ENCODE assay signal across 21 mouse cellular contexts in genomic region chr5:89674066-89674848, GRCm38 (mm10).
A peak's percentile ranks its signal among the peaks of the same experiment; 100 is the strongest.
DNase-seq lines count a peak whose midpoint lies in the region; ATAC-seq and TF ChIP-seq lines count a peak whose summit lies in the region.
"Had no signal": no experiment of that assay in that cellular context is flagged by ENCODE, and none has a peak within 500 bp of the region (broad histone marks: within the 10 kb centered on the region; RNA-seq: fewer than 3 reads in every experiment).

No protein-coding gene starts in this region.

- no peak for DNase-seq in gastrocnemius, adult 2 months
- no peak for DNase-seq in gastrocnemius, postnatal 14 days
- peak; percentile 4 for DNase-seq in left cerebral cortex, postnatal 4 days
- DNase-seq in left cerebral cortex, postnatal 36 days (ENCODE audit: low spot score in 2 of 2), result no peak
- peak; percentile 52 for DNase-seq in testis, postnatal 10 days (ENCODE audit: low spot score)
- DNase-seq in testis, postnatal 14 days (ENCODE audit: low spot score), result no peak
- DNase-seq in ZHBTc4 (ENCODE audit: low read depth, low spot score), result peak; percentile 59
- DNase-seq: adrenal gland, postnatal 36 days; cerebellum, adult 9-10 months; liver, embryonic 13.5 days; right cerebral cortex, postnatal 25 days had no signal

- no peak for ATAC-seq in cerebellum, adult (ENCODE audit: insufficient number of reproducible peaks, low FRiP score, low TSS enrichment)
- ATAC-seq: forebrain, embryonic 15.5 days; intestine, embryonic 16.5 days; lung, postnatal 0 days; midbrain, embryonic 13.5 days had no signal

- intact Hi-C loops in gastrocnemius, adult 2 months (cut with DNase I), result no loop called here
- intact Hi-C loops in gastrocnemius, postnatal 14 days (cut with DNase I; ENCODE audit: low total_unique reads), result loop anchor here (10.0 kb wide), 1 partner anchor 129 kb away; no protein-coding TSS in a partner anchor
- intact Hi-C loops in left cerebral cortex, postnatal 4 days (cut with DNase I), result no loop called here
- intact Hi-C loops in left cerebral cortex, postnatal 36 days (cut with DNase I), result no loop called here

- H3K4me3 ChIP-seq in gastrocnemius, adult 2 months, result no peak overlapping the region
- H3K4me3 ChIP-seq: embryonic facial prominence, embryonic 12.5 days; erythroblast, embryonic 14.5 days; forebrain, embryonic 15.5 days; hindbrain, embryonic 12.5 days; limb, embryonic 12.5 days; liver, embryonic 13.5 days; midbrain, embryonic 13.5 days; neural tube, embryonic 15.5 days had no signal

- no peak overlapping the region for H3K27ac ChIP-seq in gastrocnemius, adult 2 months
- H3K27ac ChIP-seq: embryonic facial prominence, embryonic 12.5 days; forebrain, embryonic 15.5 days; hindbrain, embryonic 12.5 days; limb, embryonic 12.5 days; liver, embryonic 13.5 days; midbrain, embryonic 13.5 days; neural tube, embryonic 15.5 days had no signal

- TF ChIP-seq CTCF in gastrocnemius, adult 2 months (IDR thresholded peaks at IDR 0.05), result peak; percentile 16; the same call in 1 of the 2 replicates

Comparison
In these comparisons a context has a peak if more than half of its experiments do, and no peak if none do; other contexts are left out.
1. DNase-seq: peak in left cerebral cortex, postnatal 4 days (single experiment), testis, postnatal 10 days (single experiment) and ZHBTc4 (single experiment); none in gastrocnemius, adult 2 months (single experiment), gastrocnemius, postnatal 14 days (single experiment), left cerebral cortex, postnatal 36 days (0 of 2) and testis, postnatal 14 days (single experiment).